Mouse (Mus musculus) CH12.LX (cell line): ENCODE data around the gene Sbsn. TPM values are rescaled to one million over a fixed set of nuclear protein-coding genes. Genes with fewer than 3 reads are reported as not detected.

ENCODE experiments used
- DNase-seq: peaks from one replicate; pipeline ENCODE4 v3.0.0-alpha.2; 2013; ENCODE audit errors: extremely low read depth
- H3K27ac ChIP-seq: 2 replicates; pipeline ENCODE4 v1.5.1; 2012; ENCODE audit warnings: low read depth, mild to moderate bottlenecking, control low read depth, moderate library complexity; ENCODE audit not compliant: insufficient read depth
- H3K27me3 ChIP-seq: replicated peaks from 2 replicates; pipeline ENCODE3; 2012; ENCODE audit warnings: inconsistent platforms
- H3K36me3 ChIP-seq, 2 experiments: replicated peaks in 1 of 2; 2 replicates each; pipeline versions ENCODE3 to v1.6.1; 2012; ENCODE audit warnings: inconsistent platforms in 1 of 2, low read length in 1 of 2, mild to moderate bottlenecking in 1 of 2, mixed read lengths in 1 of 2, moderate library complexity in 1 of 2; ENCODE audit not compliant: control insufficient read depth in 1 of 2, insufficient read depth in 1 of 2
- H3K4me1 ChIP-seq, 2 experiments: 2 replicates each; pipeline ENCODE4 v1.6.1; 2012; ENCODE audit warnings: inconsistent platforms in 1 of 2, moderate library complexity in 1 of 2; ENCODE audit not compliant: insufficient read depth in 2 of 2, control insufficient read depth in 1 of 2
- H3K4me2 ChIP-seq: 2 replicates; pipeline ENCODE4 v1.6.1; 2012; ENCODE audit warnings: low read depth, mild to moderate bottlenecking, control low read depth; ENCODE audit not compliant: poor library complexity, insufficient read depth, severe bottlenecking
- H3K4me3 ChIP-seq, 3 experiments: fragments of 150-350 bp in 1 of 3; sonication (generic) in 1 of 3; replicated peaks in 1 of 3; 2 replicates each; pipeline versions ENCODE3 to v1.5.1; 2011 to 2012; ENCODE audit warnings: low read depth in 2 of 3, low read length in 2 of 3, mild to moderate bottlenecking in 2 of 3, moderate library complexity in 2 of 3, control low read depth in 1 of 3, improper control_type of control experiment in 1 of 3, inconsistent platforms in 1 of 3, mixed read lengths in 1 of 3; ENCODE audit not compliant: poor library complexity in 1 of 3
- H3K79me2 ChIP-seq: replicated peaks from 2 replicates; pipeline ENCODE4 v1.6.1; 2012; ENCODE audit warnings: mild to moderate bottlenecking, moderate library complexity; ENCODE audit not compliant: control insufficient read depth, poor library complexity, insufficient read depth, severe bottlenecking; ENCODE audit errors: extremely low read depth
- H3K9ac ChIP-seq: 2 replicates; pipeline ENCODE4 v1.6.1; 2012; ENCODE audit warnings: low read depth, mild to moderate bottlenecking, control low read depth, moderate library complexity; ENCODE audit not compliant: insufficient read depth
- H3K9me3 ChIP-seq: replicated peaks from 2 replicates; pipeline ENCODE3; 2012; ENCODE audit warnings: low read length, inconsistent platforms, mixed read lengths
- BHLHE40 ChIP-seq: IDR thresholded peaks from 2 replicates; pipeline ENCODE4 v1.6.1; 2011; ENCODE audit warnings: mild to moderate bottlenecking, low read depth, low read length, improper control_type of control experiment
- CHD2 ChIP-seq: IDR thresholded peaks from 2 replicates; pipeline ENCODE4 v1.6.1; 2011; ENCODE audit warnings: low read length, improper control_type of control experiment
- ELF1 ChIP-seq: IDR thresholded peaks from 2 replicates; pipeline ENCODE4 v1.6.1; 2014; ENCODE audit warnings: low read depth, mild to moderate bottlenecking, inconsistent platforms, low read length, improper control_type of control experiment
- EP300 ChIP-seq: IDR thresholded peaks from 2 replicates; pipeline ENCODE4 v1.6.1; 2011; ENCODE audit warnings: low read length, improper control_type of control experiment
- ETS1 ChIP-seq: conservative IDR thresholded peaks from 2 replicates; pipeline ENCODE4 v1.6.1; 2012; ENCODE audit warnings: low read depth, mild to moderate bottlenecking, inconsistent platforms, low read length, improper control_type of control experiment, moderate library complexity
- IRF4 ChIP-seq: IDR thresholded peaks from 2 replicates; pipeline ENCODE4 v1.6.1; 2014; ENCODE audit warnings: low read depth, mild to moderate bottlenecking, inconsistent platforms, low read length, improper control_type of control experiment
- JUN ChIP-seq: IDR thresholded peaks from 2 replicates; pipeline ENCODE4 v1.6.1; 2011; ENCODE audit warnings: low read depth, mild to moderate bottlenecking, low read length, improper control_type of control experiment, moderate library complexity; ENCODE audit not compliant: insufficient read depth
- JUND ChIP-seq: conservative IDR thresholded peaks from 2 replicates; pipeline ENCODE4 v1.6.1; 2011; ENCODE audit warnings: low read depth, low read length, improper control_type of control experiment
- KAT2A ChIP-seq: IDR thresholded peaks from 2 replicates; pipeline ENCODE4 v1.6.1; 2012; ENCODE audit warnings: low read length, improper control_type of control experiment, inconsistent platforms; ENCODE audit not compliant: insufficient replicate concordance
- MAFK ChIP-seq: IDR thresholded peaks from 2 replicates; pipeline ENCODE4 v1.6.1; 2011; ENCODE audit warnings: low read length, improper control_type of control experiment; ENCODE audit not compliant: insufficient replicate concordance
- MAX ChIP-seq: IDR thresholded peaks from 2 replicates; pipeline ENCODE4 v1.6.1; 2011; ENCODE audit warnings: low read length, improper control_type of control experiment
- MEF2A ChIP-seq: IDR thresholded peaks from 2 replicates; pipeline ENCODE4 v1.6.1; 2014; ENCODE audit warnings: low read depth, mild to moderate bottlenecking, inconsistent platforms, low read length, improper control_type of control experiment, borderline replicate concordance
- MYC ChIP-seq: IDR thresholded peaks from 2 replicates; pipeline ENCODE4 v1.6.1; 2011; ENCODE audit warnings: low read depth, mild to moderate bottlenecking, improper control_type of control experiment, low read length
- NELFE ChIP-seq: IDR thresholded peaks from 2 replicates; pipeline ENCODE4 v1.6.1; 2011; ENCODE audit warnings: low read depth, low read length, improper control_type of control experiment
- NRF1 ChIP-seq: IDR thresholded peaks from 2 replicates; pipeline ENCODE4 v1.6.1; 2014; ENCODE audit warnings: low read depth, mild to moderate bottlenecking, inconsistent platforms, low read length, improper control_type of control experiment, moderate library complexity
- PAX5 ChIP-seq: IDR thresholded peaks from 2 replicates; pipeline ENCODE4 v1.6.1; 2012; ENCODE audit warnings: low read length, inconsistent platforms, mixed read lengths
- RAD21 ChIP-seq: IDR thresholded peaks from 2 replicates; pipeline ENCODE4 v1.6.1; 2011; ENCODE audit warnings: low read depth, mild to moderate bottlenecking, low read length, improper control_type of control experiment, moderate library complexity
- SMC3 ChIP-seq: IDR thresholded peaks from 2 replicates; pipeline ENCODE4 v1.6.1; 2011; ENCODE audit warnings: low read depth, low read length, improper control_type of control experiment
- USF2 ChIP-seq: conservative IDR thresholded peaks from 2 replicates; pipeline ENCODE4 v1.6.1; 2011; ENCODE audit warnings: low read depth, low read length, improper control_type of control experiment
- dilution Hi-C: fragments of 300-500 bp; cut with MboI; formaldehyde crosslinking; loops from 2 replicates; pipeline ENCODE4 v1.14.3; 2020; ENCODE audit warnings: low sequenced_read_pairs; ENCODE audit not compliant: extremely low pct_unique_long_range_greater_than_20kb, extremely low pct_ligation_motif_present
- in situ Hi-C: fragments of 300-500 bp; cut with MboI; formaldehyde crosslinking; loops from 3 replicates; pipeline ENCODE4 v1.14.3; 2019; ENCODE audit warnings: low sequenced_read_pairs, low pct_ligation_motif_present, low pct_unique_long_range_greater_than_20kb, mixed read lengths
- polyA plus RNA-seq: library from polyadenylated mRNA; unstranded; fragments of >175 nt; gene quantifications from 2 replicates; pipeline ENCODE4 v1.2.1, GENCODE M21; 2012; ENCODE audit warnings: low read depth; ENCODE audit not compliant: insufficient read length
- total RNA-seq, 2 experiments: library from RNA; depleted of rRNA; stranded (reverse); fragments of 300-350 nt in 1 of 2; fragments of >200 nt in 1 of 2; gene quantifications; 2 replicates each; pipeline ENCODE4 v1.2.3; 2012 to 2014

Gene Sbsn
- total and polyA plus RNA-seq, 3 experiments, result 0.30 to 0.76 (median 0.69) TPM

- no peaks in the 10 kb centered on the region for H3K9me3 ChIP-seq
- TF ChIP-seq CHD2, result 0 out of 2 replicates have a peak, but pooled peaks have one; percentile 20
- no peak for TF ChIP-seq BHLHE40
- no peak for TF ChIP-seq IRF4
- TF ChIP-seq RAD21, result no peak
- TF ChIP-seq NELFE, result no peak
- no peak for TF ChIP-seq MAFK
- H3K27ac ChIP-seq, result no peak overlapping the region
- H3K27me3 ChIP-seq, result no peaks in the 10 kb centered on the region
- no peaks in the 10 kb centered on the region for H3K79me2 ChIP-seq
- in situ Hi-C loops, result no loop called here
- H3K9ac ChIP-seq, result no peak overlapping the region
- H3K4me2 ChIP-seq, result no peak overlapping the region
- H3K36me3 ChIP-seq, result no peaks in the 10 kb centered on the region
- no peak for DNase-seq
- peaks cover 0 to 17% of the 10 kb centered on the region in 2 experiments; a peak in 3 of 4 replicates for H3K4me1 ChIP-seq
- dilution Hi-C loops, result no loop called here
- H3K4me3 ChIP-seq, result no peak overlapping the region
Measured at GRCm38 (mm10) chr7:30791921-30792320, 40.6 kb downstream of the Sbsn start.

GRCm38 (mm10) chr7:30794921-30795320 lies 43.6 kb downstream of the Sbsn start:
- peak; percentile 83 for DNase-seq
- Histone ChIP-seq H3K27ac (no peak overlapping the region), H3K9ac (no peak overlapping the region), H3K9me3 (peaks cover 6% of the 10 kb centered on the region), H3K27me3 (no peaks in the 10 kb centered on the region), H3K36me3 (no peaks in the 10 kb centered on the region), H3K4me3 (no peak overlapping the region), H3K79me2 (no peaks in the 10 kb centered on the region), H3K4me2 (no peak overlapping the region), H3K4me1 (peaks cover 0 to 17% of the 10 kb centered on the region in 2 experiments; a peak in 3 of 4 replicates)
- TF ChIP-seq JUND (peak; percentile 90), MYC (peak; percentile 42; the same call in 1 of the 2 replicates), NRF1 (no peak), MEF2A (peak; percentile 38; the same call in 1 of the 2 replicates), USF2 (no peak), BHLHE40 (peak; percentile 26; the same call in 1 of the 2 replicates), ETS1 (peak; percentile 89), NELFE (no peak), PAX5 (no peak), JUN (peak; percentile 79), KAT2A (no peak), MAFK (no peak), MAX (0 out of 2 replicates have a peak, but pooled peaks have one; percentile 31), SMC3 (no peak), ELF1 (peak; percentile 34; the same call in 1 of the 2 replicates), EP300 (peak; percentile 80), IRF4 (peak; percentile 55; the same call in 1 of the 2 replicates)
- in situ Hi-C loops, result no loop called here
- dilution Hi-C loops, result no loop called here
